Mouse (Mus musculus): ENCODE results near the gene Ptprd. TPM values are rescaled to one million over a fixed set of nuclear protein-coding genes. Genes with fewer than 3 reads are reported as not detected.

Gene Ptprd
- polyA plus RNA-seq, 1 experiment: not detected

DNA sequence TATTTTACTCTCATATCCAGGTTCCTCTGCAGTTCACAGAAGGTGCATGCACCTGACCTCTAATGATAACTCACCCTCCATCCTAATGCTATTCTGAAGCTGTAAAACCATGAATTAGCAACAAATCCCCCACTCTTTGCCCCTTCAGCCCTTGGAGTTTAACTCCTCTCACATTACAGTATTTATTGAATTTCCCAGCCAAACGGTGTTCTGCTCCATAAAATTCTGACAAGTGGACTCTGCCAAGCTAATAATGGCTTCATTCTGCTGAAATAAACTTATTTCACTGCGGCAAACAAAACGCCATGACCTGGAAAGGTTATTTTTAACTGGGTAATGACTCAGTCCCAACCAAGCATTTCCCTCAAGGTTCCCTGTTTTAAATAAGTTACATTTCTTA lies 1842.7 kb downstream of the Ptprd start:
- Histone ChIP-seq H3K4me3 (replicated peaks) (no peak overlapping the region), H3K4me1 (no peaks in the 10 kb centered on the region), H3K27me3 (replicated peaks) (no peaks in the 10 kb centered on the region), H3K9me3 (no peaks in the 10 kb centered on the region), H3K36me3 (replicated peaks; ENCODE audit: low read length) (no peaks in the 10 kb centered on the region)
- TF ChIP-seq FLI1 (IDR thresholded peaks at IDR 0.05; ENCODE audit: low read length): no peak
- no peak for TF ChIP-seq GATA1 (IDR thresholded peaks at IDR 0.05; ENCODE audit: borderline replicate concordance, low read length)

DNA sequence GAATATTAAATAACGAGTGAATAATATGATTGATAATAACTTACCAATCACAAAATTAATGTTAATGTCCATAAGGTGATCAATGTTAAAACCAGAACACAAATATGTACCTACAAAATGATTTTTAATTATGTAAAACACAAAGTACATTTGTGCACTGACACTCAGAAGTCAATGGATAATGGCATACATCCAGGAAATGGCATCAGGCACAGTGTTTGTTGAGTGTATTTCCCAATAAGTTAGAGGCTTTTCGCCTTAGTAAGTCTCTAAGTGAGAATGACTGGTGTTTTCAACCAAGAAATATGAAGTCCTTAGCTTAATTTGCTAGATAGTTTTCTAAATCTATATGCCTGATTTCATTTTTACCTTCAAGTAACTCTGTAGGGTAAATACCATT lies 1843.5 kb downstream of the Ptprd start:
- Histone ChIP-seq H3K9me3 (no peaks in the 10 kb centered on the region), H3K36me3 (replicated peaks; ENCODE audit: low read length) (no peaks in the 10 kb centered on the region), H3K4me1 (no peaks in the 10 kb centered on the region), H3K4me3 (replicated peaks) (no peak overlapping the region), H3K27me3 (replicated peaks) (no peaks in the 10 kb centered on the region)
- TF ChIP-seq FLI1 (IDR thresholded peaks at IDR 0.05; ENCODE audit: low read length): no peak
- no peak for TF ChIP-seq GATA1 (IDR thresholded peaks at IDR 0.05; ENCODE audit: borderline replicate concordance, low read length)

DNA sequence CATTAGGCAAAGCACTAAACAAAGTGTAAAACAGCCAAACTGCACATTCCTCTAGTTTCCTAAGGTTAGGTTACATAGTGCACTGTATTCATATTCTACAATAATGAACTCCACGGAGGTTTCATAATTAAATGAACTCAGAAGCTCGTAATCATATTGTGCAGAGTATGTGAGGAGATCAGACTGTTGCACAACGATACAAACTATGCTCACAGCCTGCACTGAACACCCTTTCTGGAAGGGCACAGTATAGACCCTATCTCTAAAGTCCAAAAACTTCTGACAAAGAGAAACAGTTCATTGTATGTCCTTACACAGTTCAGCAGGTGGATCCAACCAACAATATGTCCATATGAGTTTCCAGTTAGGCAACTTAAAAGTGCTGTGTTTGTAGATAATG lies 1844.5 kb downstream of the Ptprd start:
- Histone ChIP-seq H3K4me1 (no peaks in the 10 kb centered on the region), H3K4me3 (replicated peaks) (no peak overlapping the region), H3K27me3 (replicated peaks) (no peaks in the 10 kb centered on the region), H3K9me3 (no peaks in the 10 kb centered on the region), H3K36me3 (replicated peaks; ENCODE audit: low read length) (no peaks in the 10 kb centered on the region)
- TF ChIP-seq FLI1 (IDR thresholded peaks at IDR 0.05; ENCODE audit: low read length) (no peak), GATA1 (IDR thresholded peaks at IDR 0.05; ENCODE audit: borderline replicate concordance, low read length) (no peak)

DNA sequence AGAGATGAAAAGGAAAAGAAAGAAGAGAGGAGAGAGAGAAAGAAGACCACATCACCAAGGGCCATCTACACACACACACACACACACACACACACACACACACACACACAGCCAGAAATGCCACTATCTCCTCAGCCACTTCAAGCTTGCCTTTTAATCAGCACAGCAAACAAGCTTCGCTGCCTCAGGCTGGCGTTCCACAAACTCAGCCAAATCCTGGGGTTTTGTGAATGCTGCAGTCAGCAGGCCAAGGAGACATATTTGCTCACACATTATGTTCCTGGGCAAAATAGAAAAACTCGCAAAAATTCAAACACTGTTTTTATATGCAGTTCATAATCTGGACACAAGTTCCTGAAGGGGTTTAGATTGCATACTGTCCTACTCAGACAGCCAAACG lies 1845.9 kb downstream of the Ptprd start:
- TF ChIP-seq GATA1 (IDR thresholded peaks at IDR 0.05; ENCODE audit: borderline replicate concordance, low read length): no peak
- no peak for TF ChIP-seq FLI1 (IDR thresholded peaks at IDR 0.05; ENCODE audit: low read length)
- Histone ChIP-seq H3K4me1 (no peaks in the 10 kb centered on the region), H3K36me3 (replicated peaks; ENCODE audit: low read length) (no peaks in the 10 kb centered on the region), H3K9me3 (no peaks in the 10 kb centered on the region), H3K4me3 (replicated peaks) (no peak overlapping the region), H3K27me3 (replicated peaks) (no peaks in the 10 kb centered on the region)

DNA sequence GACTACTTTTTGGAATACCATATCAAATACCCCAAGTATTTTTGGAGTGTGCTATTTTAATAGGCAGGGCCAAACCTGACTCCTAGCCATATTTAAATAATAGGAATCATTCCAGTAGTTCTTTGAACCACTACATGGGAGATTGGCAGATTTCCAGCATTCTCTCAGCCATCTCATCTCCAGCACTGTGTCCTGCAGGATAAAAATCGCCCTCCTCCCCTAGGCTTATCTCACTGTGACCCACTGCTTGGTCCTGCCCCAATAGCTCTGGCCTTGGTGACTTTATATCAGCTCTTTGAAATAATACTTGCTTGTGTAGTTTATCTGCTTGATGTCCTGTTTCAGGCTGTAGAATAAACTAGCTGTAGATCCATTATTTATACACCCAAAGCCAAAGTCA lies 1850.2 kb downstream of the Ptprd start:
- Histone ChIP-seq H3K27me3 (replicated peaks) (no peaks in the 10 kb centered on the region), H3K9me3 (no peaks in the 10 kb centered on the region), H3K36me3 (replicated peaks; ENCODE audit: low read length) (no peaks in the 10 kb centered on the region), H3K4me3 (replicated peaks) (no peak overlapping the region), H3K4me1 (no peaks in the 10 kb centered on the region)
- TF ChIP-seq FLI1 (IDR thresholded peaks at IDR 0.05; ENCODE audit: low read length) (no peak), GATA1 (IDR thresholded peaks at IDR 0.05; ENCODE audit: borderline replicate concordance, low read length) (no peak)

DNA sequence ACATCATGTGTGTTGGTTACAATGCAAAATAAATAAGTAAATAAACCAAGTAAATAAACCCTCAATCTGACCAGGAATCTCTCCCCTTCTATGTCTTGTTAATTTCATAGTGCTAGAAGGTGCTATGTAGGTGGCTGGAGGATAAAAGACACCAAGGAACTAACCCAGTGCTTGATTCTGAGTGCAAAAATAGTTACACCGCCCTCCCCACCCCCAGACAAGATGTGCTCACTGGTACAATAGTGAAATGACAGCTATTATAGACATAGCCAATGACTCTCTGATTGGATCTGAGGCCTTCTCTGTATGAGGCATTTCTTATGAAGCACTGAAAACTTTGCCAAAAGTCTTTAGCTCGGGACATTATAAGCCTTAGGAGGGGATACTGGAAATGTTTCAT lies 1857.6 kb downstream of the Ptprd start:
- no peaks in the 10 kb centered on the region for H3K4me1 ChIP-seq
- TF ChIP-seq GATA1 (IDR thresholded peaks at IDR 0.05; ENCODE audit: borderline replicate concordance, low read length) (no peak), FLI1 (IDR thresholded peaks at IDR 0.05; ENCODE audit: low read length) (no peak)

DNA sequence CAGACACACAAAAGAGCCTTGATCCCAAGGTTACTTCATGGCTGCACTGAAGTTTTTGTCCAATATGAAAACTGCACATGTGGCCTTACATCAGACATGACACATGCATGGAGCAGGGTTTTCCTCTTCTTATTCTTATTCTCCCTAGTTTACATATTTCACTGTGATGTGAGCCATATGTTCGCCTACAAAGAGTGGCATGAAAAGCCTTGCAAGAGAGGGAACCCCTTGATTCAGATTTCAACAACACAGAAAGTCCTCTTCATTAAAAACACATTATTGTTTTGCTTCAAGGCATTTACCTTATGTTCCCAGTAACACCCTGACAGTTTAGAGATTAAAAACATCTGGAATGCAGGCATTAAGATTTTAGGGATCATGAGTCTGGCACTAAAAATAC lies 1859.3 kb downstream of the Ptprd start:
- no peak overlapping the region for H3K4me3 ChIP-seq (replicated peaks)
- no peaks in the 10 kb centered on the region for H3K36me3 ChIP-seq (replicated peaks; ENCODE audit: low read length)
- no peaks in the 10 kb centered on the region for H3K27me3 ChIP-seq (replicated peaks)
- H3K9me3 ChIP-seq: no peaks in the 10 kb centered on the region
- no peak for TF ChIP-seq GATA1 (IDR thresholded peaks at IDR 0.05; ENCODE audit: borderline replicate concordance, low read length)
- TF ChIP-seq FLI1 (IDR thresholded peaks at IDR 0.05; ENCODE audit: low read length): no peak
- H3K4me1 ChIP-seq: no peaks in the 10 kb centered on the region

More for the DNA sequence above, 1857.6 kb downstream of the Ptprd start:
- no peaks in the 10 kb centered on the region for H3K27me3 ChIP-seq (replicated peaks)
- H3K4me3 ChIP-seq (replicated peaks): no peak overlapping the region
- no peaks in the 10 kb centered on the region for H3K36me3 ChIP-seq (replicated peaks; ENCODE audit: low read length)
- no peaks in the 10 kb centered on the region for H3K9me3 ChIP-seq

DNA sequence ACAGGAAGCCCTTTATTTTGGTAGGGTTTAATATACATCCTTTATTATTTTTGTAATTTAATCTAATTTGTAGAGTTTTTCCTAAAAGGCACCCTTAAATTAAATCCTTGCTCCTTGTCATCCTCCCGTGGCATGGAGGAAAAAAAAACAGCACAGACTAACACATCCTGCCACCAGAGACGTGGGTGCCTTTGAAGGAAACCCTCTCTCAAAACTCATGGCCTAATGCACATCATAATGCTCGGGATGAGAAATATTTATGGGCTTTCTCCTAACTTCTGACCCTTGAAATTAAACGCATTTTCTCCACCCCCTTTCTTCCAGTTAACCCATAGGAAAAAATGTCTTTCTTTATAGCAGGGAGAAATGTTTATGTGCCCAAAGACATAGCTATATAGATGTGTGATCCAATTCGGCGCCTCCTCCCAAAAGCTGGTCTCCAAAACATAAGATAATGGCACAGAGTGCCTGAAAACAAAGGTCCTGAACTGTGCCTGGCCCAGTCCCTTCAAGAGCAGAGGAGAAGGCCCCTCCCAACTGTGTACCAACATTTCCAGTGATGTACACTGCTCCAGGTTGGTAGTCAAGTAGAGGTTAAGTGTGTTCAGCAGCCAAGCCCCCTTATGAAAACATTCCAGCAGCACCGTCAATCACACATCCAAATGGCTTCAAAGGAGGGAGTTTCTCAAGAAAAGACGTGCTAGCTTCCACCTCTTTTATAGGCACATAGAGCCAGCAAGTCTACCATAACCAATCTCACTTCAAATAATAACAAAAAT lies 1860.4 kb downstream of the Ptprd start:
- no peak for TF ChIP-seq GATA1 (IDR thresholded peaks at IDR 0.05; ENCODE audit: borderline replicate concordance, low read length)
- no peak for TF ChIP-seq FLI1 (IDR thresholded peaks at IDR 0.05; ENCODE audit: low read length)
- no peaks in the 10 kb centered on the region for H3K4me1 ChIP-seq
- no peaks in the 10 kb centered on the region for H3K36me3 ChIP-seq (replicated peaks; ENCODE audit: low read length)
- no peaks in the 10 kb centered on the region for H3K9me3 ChIP-seq
- no peak overlapping the region for H3K4me3 ChIP-seq (replicated peaks)
- no peaks in the 10 kb centered on the region for H3K27me3 ChIP-seq (replicated peaks)

DNA sequence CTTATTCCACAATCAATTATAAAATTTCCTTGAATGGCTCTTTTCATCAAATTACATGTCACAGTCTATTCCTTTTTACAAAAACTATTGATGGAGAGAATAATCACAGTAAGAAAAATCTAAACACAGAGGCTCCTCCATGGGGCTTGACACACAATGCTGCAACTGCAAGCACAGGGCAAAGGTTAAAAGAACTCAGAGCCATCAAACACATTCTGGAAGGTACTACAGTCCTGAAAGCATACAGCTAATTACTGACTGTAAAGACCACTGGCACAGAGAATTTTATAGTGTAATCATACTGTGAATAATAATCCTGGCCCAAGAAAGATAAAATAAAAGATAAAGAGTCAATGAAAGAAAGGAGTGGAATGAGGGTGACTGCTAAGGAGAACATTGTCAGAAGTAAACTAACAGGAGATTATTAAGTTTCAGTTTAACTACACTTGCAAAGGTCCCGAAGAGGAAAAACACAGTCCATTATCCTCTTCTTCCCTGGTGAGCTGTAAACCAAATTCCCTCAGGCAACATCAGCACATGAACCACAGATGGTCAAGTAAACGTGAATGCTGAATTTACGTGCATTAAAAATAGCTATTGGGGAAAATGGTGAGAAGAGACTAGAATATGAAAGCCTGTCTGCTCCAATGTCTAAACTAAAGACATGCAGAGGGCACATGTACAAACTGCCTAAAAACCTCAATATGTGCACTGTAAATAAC lies 1861.4 kb downstream of the Ptprd start:
- H3K4me1 ChIP-seq: no peaks in the 10 kb centered on the region
- no peaks in the 10 kb centered on the region for H3K36me3 ChIP-seq (replicated peaks; ENCODE audit: low read length)
- no peaks in the 10 kb centered on the region for H3K9me3 ChIP-seq
- no peak for TF ChIP-seq GATA1 (IDR thresholded peaks at IDR 0.05; ENCODE audit: borderline replicate concordance, low read length)
- H3K4me3 ChIP-seq (replicated peaks): no peak overlapping the region
- H3K27me3 ChIP-seq (replicated peaks): no peaks in the 10 kb centered on the region

DNA sequence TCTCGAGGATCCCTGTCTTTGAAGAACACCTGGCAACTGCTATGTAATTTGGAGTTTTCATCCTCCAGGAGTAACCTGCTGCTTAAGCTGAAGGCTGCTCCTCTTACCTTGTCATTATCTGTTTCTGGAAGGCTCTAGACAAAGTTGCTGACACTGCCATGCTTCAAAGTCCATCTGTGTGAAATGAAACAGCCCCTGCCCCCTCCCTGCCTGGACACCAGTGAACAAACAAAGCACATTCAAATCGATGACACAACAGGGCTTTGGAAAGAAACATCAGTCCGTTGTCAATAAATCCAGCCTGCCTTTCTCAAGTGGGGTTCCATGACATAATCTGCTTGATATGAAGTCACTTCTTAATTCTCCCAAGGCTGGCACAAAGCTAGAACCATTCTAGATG lies 1867.7 kb downstream of the Ptprd start:
- Histone ChIP-seq H3K27me3 (replicated peaks) (no peaks in the 10 kb centered on the region), H3K4me3 (replicated peaks) (no peak overlapping the region), H3K9me3 (peaks cover 5% of the 10 kb centered on the region; the same call in 1 of the 2 replicates), H3K36me3 (replicated peaks; ENCODE audit: low read length) (no peaks in the 10 kb centered on the region), H3K4me1 (no peaks in the 10 kb centered on the region)
- TF ChIP-seq FLI1 (IDR thresholded peaks at IDR 0.05; ENCODE audit: low read length): no peak
- TF ChIP-seq GATA1 (IDR thresholded peaks at IDR 0.05; ENCODE audit: borderline replicate concordance, low read length): no peak
